Mouse (Mus musculus): ENCODE measurements at regions not wholly inside any gene's neighbourhood (a gene's known extent, or its start where the extent isn't known, plus 50 kb on each side); places are given as distances from the start of the nearest gene placed in this dataset.

DNA sequence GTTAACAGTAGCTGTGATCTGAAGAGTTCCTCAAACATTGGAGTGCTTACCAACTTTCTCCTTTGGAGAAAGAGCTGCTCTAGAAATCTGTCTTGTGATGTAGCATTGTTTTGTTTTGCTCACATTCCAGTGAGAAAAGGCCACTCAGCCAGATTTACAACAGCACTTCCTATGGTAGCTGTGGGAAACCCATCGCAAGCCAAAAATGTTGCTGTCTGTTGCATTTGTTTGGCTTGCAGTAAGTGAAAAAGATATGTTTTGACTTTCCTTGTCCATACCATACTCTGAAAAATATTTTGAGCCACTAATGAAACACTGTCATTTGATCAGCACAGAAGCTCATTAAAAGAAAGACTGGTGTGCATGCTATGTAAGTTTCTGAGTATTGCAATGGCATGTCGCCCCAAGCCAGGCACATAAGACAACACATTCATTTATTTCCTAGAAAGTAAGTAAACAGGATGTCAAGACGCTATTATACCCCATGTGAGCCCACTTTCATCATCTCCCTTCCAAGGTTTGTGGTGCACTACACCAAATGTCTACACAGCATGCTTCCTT, 66.2 kb downstream of the Car2 start:
- no peak for DNase-seq (ENCODE audit: inconsistent age in 2 of 2, low spot score in 1 of 2)

GRCm38 (mm10) chr3:14952951-14953350, 66.9 kb downstream of the Car2 start:
- DNase-seq (ENCODE audit: inconsistent age in 2 of 2, low spot score in 1 of 2), result no peak

- DNase-seq (ENCODE audit: inconsistent age in 2 of 2, low spot score in 1 of 2), result peak; percentile 43 to 78
These were observed 71.4 kb downstream of the Car2 start for GRCm38 (mm10) chr3:14957481-14957880.

DNA sequence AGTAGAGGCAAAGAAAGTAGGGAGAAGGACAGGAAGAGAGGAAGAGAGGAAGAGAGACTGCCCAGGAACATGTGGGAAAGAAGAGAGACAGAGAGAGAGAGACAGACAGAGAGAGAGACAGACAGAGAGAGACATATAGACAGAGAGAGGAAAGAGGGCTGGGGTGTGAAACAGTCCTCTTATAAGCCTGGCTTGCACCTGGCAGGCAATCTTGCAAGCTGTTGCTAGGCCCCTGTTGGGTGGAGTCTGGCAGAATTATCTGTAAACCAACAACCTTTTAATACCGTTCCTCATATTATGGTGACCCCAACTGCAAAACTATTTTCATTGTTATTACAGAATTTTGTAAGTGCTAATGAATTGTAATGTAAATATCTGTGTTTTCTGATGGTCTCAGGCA, 72.2 kb downstream of the Car2 start:
- no peak for DNase-seq (ENCODE audit: inconsistent age in 2 of 2, low spot score in 1 of 2)

- DNase-seq (ENCODE audit: inconsistent age in 2 of 2, low spot score in 1 of 2), result no peak
These were observed 73.5 kb downstream of the Car2 start for GRCm38 (mm10) chr3:14959586-14959985.

GRCm38 (mm10) chr3:14964795-14965194, 78.7 kb downstream of the Car2 start:
- DNase-seq (ENCODE audit: inconsistent age in 2 of 2, low spot score in 1 of 2), result no peak

GRCm38 (mm10) chr3:14965438-14966044, 79.5 kb downstream of the Car2 start:
- DNase-seq (ENCODE audit: inconsistent age in 2 of 2, low spot score in 1 of 2), result no peak

- no peak for DNase-seq (ENCODE audit: inconsistent age in 2 of 2, low spot score in 1 of 2)
These were observed 81.2 kb downstream of the Car2 start for GRCm38 (mm10) chr3:14967235-14967634.

- DNase-seq (ENCODE audit: inconsistent age in 2 of 2, low spot score in 1 of 2), result no peak
These were observed 82.3 kb downstream of the Car2 start for GRCm38 (mm10) chr3:14968345-14968744.

DNA sequence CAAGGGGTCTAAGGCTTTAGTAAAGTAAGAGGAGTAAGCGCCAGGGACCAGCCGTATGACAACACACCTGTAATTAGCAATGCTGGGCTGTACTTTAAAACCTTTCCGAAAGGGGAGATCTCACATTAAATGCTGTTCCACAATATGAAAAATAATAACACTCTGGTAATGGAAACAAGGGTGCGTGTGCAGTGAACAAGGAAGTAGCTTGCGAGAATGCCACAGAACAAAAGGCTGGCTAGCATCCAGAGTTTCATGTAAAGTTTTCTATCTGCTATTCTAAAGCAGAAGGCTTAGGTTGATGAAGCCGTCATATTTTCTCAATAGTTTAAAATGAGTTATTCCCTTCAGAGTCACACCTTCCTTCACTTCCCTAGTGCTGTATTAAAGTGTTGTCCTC, 83.6 kb downstream of the Car2 start:
- DNase-seq (ENCODE audit: inconsistent age in 2 of 2, low spot score in 1 of 2), result peak in 1 of 2 experiments; percentile 74

DNA sequence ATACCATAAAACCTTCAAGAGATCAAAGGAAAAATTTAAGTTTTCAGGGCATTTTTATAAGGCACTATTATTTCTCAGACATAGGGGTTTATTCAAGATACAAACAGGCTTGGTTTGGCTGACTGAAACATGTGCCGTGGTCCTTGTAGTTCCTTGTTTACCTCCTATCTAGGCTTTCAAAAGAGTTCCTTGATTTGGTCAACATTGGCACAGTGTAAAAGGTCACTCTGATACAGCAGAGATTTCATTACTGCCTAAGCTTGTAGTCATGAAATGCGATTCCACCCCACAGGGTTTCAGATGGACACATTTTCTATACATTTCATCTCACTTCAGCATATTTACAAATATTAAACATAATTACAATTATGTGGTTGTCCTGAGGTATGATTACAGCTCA, 85.6 kb downstream of the Car2 start:
- peak in 1 of 2 experiments; percentile 68 for DNase-seq (ENCODE audit: inconsistent age in 2 of 2, low spot score in 1 of 2)

DNA sequence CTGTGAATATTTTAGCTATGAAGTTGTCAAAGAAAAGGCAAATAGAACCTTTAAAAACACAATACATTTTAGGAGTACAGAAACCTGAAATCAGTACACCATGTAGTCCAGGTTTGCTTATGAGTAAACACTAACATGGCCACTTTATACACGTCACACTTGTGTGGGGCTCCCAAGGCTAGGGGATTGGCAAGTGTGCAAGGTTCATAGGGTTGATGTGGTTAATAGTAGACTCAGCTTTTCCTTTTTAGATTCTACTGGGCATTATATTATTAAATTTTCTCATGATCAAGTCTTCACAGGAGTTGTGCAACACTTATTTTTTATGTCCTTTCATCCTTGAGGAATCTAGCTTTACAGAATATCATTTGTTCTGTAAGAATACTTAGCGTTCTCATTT, 88.7 kb downstream of the Car2 start:
- no peak for DNase-seq (ENCODE audit: inconsistent age in 2 of 2, low spot score in 1 of 2)

DNA sequence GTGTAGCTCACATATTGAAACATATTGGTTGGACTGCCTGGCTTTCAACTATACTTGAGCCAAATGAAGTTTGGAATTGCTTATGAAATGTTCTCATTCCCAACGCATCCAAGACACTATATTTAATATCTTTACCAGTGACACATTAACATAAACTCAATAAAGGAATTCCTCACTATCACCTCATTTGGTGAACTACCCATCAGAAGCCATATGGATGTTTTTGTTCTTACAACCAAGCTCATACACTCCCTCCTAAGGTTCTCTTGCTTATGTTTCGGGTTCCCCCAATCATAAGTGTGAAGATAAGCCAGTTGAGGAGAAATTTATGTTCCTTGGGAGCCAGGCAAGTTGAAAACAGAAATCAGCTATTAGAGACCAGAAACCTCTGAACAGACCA, 89.1 kb downstream of the Car2 start:
- DNase-seq (ENCODE audit: inconsistent age in 2 of 2, low spot score in 1 of 2), result no peak

DNA sequence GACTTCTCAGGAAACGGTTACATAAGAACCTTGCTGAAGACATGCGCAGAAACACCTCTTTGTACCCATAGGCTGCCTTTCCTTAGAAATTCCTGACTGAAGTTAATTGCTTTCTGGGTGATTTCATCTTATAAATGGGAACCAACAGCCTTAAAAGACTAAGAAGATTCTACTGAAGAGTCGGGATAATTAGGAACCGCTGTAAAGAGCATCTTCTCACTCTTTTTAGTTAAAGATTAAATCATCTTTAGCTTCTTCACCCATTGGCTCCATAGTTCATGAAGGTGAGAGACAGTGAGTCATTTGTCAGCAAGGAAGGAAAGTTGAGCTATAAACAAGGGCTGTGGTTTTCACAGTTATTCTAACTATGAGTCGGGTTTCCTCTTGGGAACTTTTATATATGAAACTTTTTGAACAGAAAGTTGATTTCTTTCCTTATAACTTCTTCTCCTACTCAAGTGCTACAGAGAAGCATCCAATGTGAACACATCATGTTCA, 93.1 kb downstream of the Car2 start:
- DNase-seq (ENCODE audit: inconsistent age in 2 of 2, low spot score in 1 of 2), result no peak

DNA sequence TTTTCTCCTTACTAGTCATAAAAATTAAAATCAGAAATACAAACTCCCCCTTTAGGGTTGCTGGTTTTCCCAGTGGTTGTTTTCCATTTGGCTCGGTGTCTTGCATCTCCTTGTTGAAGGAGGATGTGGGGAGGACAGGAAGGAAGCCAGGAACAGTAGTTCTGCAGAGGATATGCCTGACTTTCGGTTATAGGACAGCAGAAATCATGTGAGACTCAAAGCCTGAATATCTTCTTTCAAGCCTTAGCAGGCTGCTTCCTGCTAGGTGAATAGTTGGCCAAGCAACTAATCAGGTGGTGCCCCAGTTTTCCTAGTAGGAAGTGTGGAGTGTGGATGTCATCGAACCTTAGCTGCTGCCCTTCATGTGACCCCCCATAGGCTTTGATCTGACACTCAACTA, 103.6 kb downstream of the Car2 start:
- DNase-seq (ENCODE audit: inconsistent age in 2 of 2, low spot score in 1 of 2), result no peak

GRCm38 (mm10) chr3:14993936-14994335, 107.9 kb downstream of the Car2 start:
- DNase-seq (ENCODE audit: inconsistent age in 2 of 2, low spot score in 1 of 2), result no peak

DNA sequence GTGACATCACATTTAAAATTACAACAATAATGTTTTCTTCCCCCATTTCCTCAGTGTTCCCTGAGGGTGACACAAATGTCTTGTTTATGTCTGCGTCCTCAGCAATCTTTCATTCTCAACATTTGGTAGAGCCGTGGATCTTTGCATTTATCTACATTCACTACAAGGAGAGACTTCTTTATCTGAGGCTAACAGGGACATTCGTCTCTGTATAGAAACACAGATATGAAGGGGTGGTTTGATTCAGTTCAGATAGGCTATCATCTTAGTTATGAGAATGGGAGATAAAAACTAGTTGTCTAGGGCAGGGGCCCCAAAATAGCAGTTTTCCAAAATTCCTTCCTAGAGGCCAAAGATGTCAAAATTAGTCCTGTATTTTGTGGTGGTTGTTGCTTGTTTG, 111.2 kb downstream of the Car2 start:
- DNase-seq (ENCODE audit: inconsistent age in 2 of 2, low spot score in 1 of 2), result no peak

GRCm38 (mm10) chr3:14998521-14998920, 112.4 kb downstream of the Car2 start:
- DNase-seq (ENCODE audit: inconsistent age in 2 of 2, low spot score in 1 of 2), result no peak

GRCm38 (mm10) chr3:14999411-14999810, 113.3 kb downstream of the Car2 start:
- no peak for DNase-seq (ENCODE audit: inconsistent age in 2 of 2, low spot score in 1 of 2)

DNA sequence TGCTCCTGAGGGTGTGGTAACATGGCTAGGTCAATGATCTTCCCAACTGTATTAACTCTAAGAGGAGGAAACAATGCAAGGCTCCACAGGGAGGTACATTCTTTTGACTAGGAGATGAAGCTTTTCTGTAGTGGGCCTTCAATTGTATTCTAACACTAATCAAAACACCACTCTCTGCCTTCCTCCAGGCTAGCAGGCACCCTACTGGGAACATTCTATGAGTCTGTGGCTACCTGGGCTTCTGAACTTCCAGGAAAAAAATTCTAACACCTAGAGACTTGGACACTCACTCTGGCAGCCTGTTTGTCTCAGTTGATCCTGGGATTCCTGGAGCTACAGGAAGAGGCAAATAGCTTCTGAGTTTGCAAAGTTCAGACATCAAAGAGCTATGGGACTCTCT, 113.8 kb downstream of the Car2 start:
- DNase-seq (ENCODE audit: inconsistent age in 2 of 2, low spot score in 1 of 2), result no peak

DNA sequence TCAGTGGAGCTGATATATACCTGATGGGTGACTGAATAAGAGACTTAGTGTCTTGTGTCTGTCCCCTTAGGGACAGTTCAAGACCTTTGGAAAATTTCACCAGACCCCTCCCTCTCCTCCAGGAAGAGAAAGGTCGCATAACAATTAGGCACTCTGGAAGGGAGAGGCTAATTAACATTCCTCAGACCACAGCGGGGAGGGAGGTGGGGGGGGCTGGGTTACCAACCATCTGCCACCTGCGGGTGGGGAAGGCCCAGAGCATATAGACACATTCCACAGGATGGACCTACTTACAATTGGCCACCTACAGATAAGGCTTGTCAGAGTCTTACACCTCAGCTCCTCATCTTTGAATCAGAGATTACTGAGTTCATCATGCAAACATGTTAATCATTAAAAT, 114.6 kb downstream of the Car2 start:
- DNase-seq (ENCODE audit: inconsistent age in 2 of 2, low spot score in 1 of 2), result no peak

- DNase-seq (ENCODE audit: inconsistent age in 2 of 2, low spot score in 1 of 2), result peak; percentile 54 to 77
These were observed 121.7 kb downstream of the Car2 start for GRCm38 (mm10) chr3:15007821-15008220.

DNA sequence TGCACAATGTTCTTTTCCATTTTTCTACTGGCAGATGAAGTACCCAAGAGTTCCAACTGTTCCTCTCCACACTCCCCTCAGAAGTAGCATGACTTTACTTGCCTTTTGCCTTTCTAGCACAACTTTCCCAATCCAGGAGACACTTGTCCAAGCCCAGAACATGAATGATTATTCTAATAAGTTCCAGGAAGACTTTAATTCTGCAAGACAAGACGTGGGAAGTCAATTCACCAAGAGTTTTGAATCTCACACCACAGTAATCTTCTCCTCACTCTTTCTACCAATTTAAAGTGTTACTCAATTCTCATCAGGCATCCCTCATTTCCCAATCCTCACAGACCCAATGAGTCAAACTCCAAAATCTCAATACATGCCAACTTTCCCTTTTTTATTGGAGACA, 122.4 kb downstream of the Car2 start:
- DNase-seq (ENCODE audit: inconsistent age in 2 of 2, low spot score in 1 of 2), result peak in 1 of 2 experiments; percentile 64

Data from adrenal gland, adult (tissue).